Mouse (Mus musculus) myocyte (in vitro differentiated cells): ENCODE measurements around the gene Prkn.

Source experiments
- MAX ChIP-seq: IDR thresholded peaks from one replicate; pipeline ENCODE4 v1.6.1; 2011; ENCODE audit warnings: low read depth, mild to moderate bottlenecking, control low read depth
- MYOG ChIP-seq, 3 experiments: IDR thresholded peaks; one replicate each; pipeline ENCODE4 v1.6.1; 2011; ENCODE audit warnings: control low read depth in 2 of 3, low read depth in 2 of 3, mild to moderate bottlenecking in 2 of 3; ENCODE audit not compliant: insufficient read length in 2 of 3, control insufficient read depth in 1 of 3, insufficient read depth in 1 of 3
- POLR2A ChIP-seq: IDR thresholded peaks from one replicate; pipeline ENCODE4 v1.6.1; 2011; ENCODE audit warnings: low read depth, mild to moderate bottlenecking, control low read depth, moderate library complexity; ENCODE audit not compliant: insufficient read length
- USF1 ChIP-seq: IDR thresholded peaks from one replicate; pipeline ENCODE4 v1.6.1; 2011; ENCODE audit warnings: low read depth, mild to moderate bottlenecking, control low read depth, moderate library complexity

DNA sequence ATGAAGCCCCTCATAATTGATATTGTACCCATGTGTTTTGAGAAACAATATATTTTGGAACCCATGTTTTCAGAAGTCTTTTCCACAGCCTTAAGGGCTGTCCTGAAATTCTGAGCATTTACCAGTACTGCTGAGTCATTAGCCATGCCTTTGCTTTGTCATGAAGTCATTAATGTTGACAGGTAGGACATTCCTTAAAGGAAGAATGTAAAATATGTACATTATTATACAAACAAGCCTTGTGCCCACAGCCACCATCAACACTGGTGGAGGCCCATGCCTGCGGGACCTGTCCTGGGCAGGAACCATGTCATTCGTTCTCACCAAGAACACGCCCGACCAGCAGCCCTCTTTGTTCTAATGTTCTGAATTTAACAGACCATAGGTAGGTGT is 513.4 kb downstream of the Prkn start:
- no peak for TF ChIP-seq MYOG (IDR thresholded peaks at IDR 0.05; ENCODE audit: control insufficient read depth in 1 of 3, insufficient read depth in 1 of 3, insufficient read length in 2 of 3, low read depth in 2 of 3)
- no peak for TF ChIP-seq POLR2A
- TF ChIP-seq MAX = no peak
- TF ChIP-seq USF1 = no peak
